Mouse (Mus musculus): ENCODE measurements around the gene Camk2b. TPM values are rescaled to one million over a fixed set of nuclear protein-coding genes. Genes with fewer than 3 reads are reported as not detected.
"Not testable (repeated sequence)": the region's sequence is repeated elsewhere in the genome, so short reads cannot be mapped to it uniquely, and the experiment has no call there.

The Camk2b gene
- polyA plus RNA-seq, 1 experiment from 2014 or later = 21.4 TPM

- H3K36me3 ChIP-seq = no peaks in the 10 kb centered on the region
- no peak overlapping the region for H3K4me2 ChIP-seq (replicated peaks)
- no peaks in the 10 kb centered on the region for H3K9me3 ChIP-seq
- no peak overlapping the region for H3K9ac ChIP-seq
- H3K4me3 ChIP-seq = no peak overlapping the region
- ATAC-seq (ENCODE audit: low FRiP score, low read depth) = no peak
- 65% methylated on average over 10 of the region's 10 CpGs for WGBS
- H3K4me1 ChIP-seq = peaks cover 9% of the 10 kb centered on the region; the same call in 1 of the 2 replicates
- H3K27me3 ChIP-seq (replicated peaks) = no peaks in the 10 kb centered on the region
- H3K27ac ChIP-seq = no peak overlapping the region
Measured at GRCm38 (mm10) chr11:5948546-5949250, 117.5 kb downstream of the Camk2b start.

- Histone ChIP-seq H3K27ac (no peak overlapping the region), H3K4me2 (replicated peaks) (no peak overlapping the region), H3K4me3 (no peak overlapping the region), H3K9ac (no peak overlapping the region), H3K27me3 (replicated peaks) (no peaks in the 10 kb centered on the region), H3K9me3 (no peaks in the 10 kb centered on the region), H3K4me1 (peaks cover 9% of the 10 kb centered on the region; the same call in 1 of the 2 replicates), H3K36me3 (no peaks in the 10 kb centered on the region)
- WGBS = 71% methylated on average over 4 of the region's 4 CpGs
- no peak for ATAC-seq (ENCODE audit: low FRiP score, low read depth)
Measured at GRCm38 (mm10) chr11:5947796-5948195, 118.4 kb downstream of the Camk2b start.

- Histone ChIP-seq H3K9me3 (no peaks in the 10 kb centered on the region), H3K9ac (no peak overlapping the region), H3K4me2 (replicated peaks) (no peak overlapping the region), H3K27ac (no peak overlapping the region), H3K4me3 (no peak overlapping the region), H3K4me1 (peaks cover 8% of the 10 kb centered on the region; the same call in 1 of the 2 replicates), H3K36me3 (no peaks in the 10 kb centered on the region), H3K27me3 (replicated peaks) (no peaks in the 10 kb centered on the region)
- 80% methylated on average over 2 of the region's 2 CpGs for WGBS
- no peak for ATAC-seq (ENCODE audit: low FRiP score, low read depth)
Measured at GRCm38 (mm10) chr11:5945096-5945495, 121.1 kb downstream of the Camk2b start.

- Histone ChIP-seq H3K4me3 (no peak overlapping the region), H3K4me1 (no peaks in the 10 kb centered on the region), H3K4me2 (replicated peaks) (no peak overlapping the region), H3K9ac (no peak overlapping the region), H3K9me3 (no peaks in the 10 kb centered on the region), H3K27me3 (replicated peaks) (no peaks in the 10 kb centered on the region), H3K36me3 (no peaks in the 10 kb centered on the region), H3K27ac (no peak overlapping the region)
- 59% methylated on average over 6 of the region's 6 CpGs for WGBS
- no peak for ATAC-seq (ENCODE audit: low FRiP score, low read depth)
Measured at GRCm38 (mm10) chr11:5942966-5943365, 123.2 kb downstream of the Camk2b start.

- 94% methylated on average over 11 of the region's 11 CpGs for WGBS
- not testable (repeated sequence) for H3K27me3 ChIP-seq (replicated peaks); H3K27ac ChIP-seq; H3K4me3 ChIP-seq; H3K9ac ChIP-seq; H3K4me1 ChIP-seq; H3K4me2 ChIP-seq (replicated peaks); ATAC-seq (ENCODE audit: low FRiP score, low read depth); H3K36me3 ChIP-seq; H3K9me3 ChIP-seq
Measured at GRCm38 (mm10) chr11:5934531-5934930, 131.6 kb downstream of the Camk2b start.

GRCm38 (mm10) chr11:5931947-5932346 lies 134.2 kb downstream of the Camk2b start:
- not testable (repeated sequence) for H3K36me3 ChIP-seq; H3K27ac ChIP-seq; H3K27me3 ChIP-seq (replicated peaks); H3K4me3 ChIP-seq; H3K9ac ChIP-seq; H3K9me3 ChIP-seq; ATAC-seq (ENCODE audit: low FRiP score, low read depth); H3K4me2 ChIP-seq (replicated peaks); H3K4me1 ChIP-seq
- WGBS = 90% methylated on average over 6 of the region's 6 CpGs

- H3K27me3 ChIP-seq (replicated peaks) = no peaks in the 10 kb centered on the region
- 71% methylated on average over 1 of the region's 1 CpGs for WGBS
- H3K36me3 ChIP-seq = no peaks in the 10 kb centered on the region
- H3K4me1 ChIP-seq = no peaks in the 10 kb centered on the region
- no peak overlapping the region for H3K4me3 ChIP-seq
- no peak for ATAC-seq (ENCODE audit: low FRiP score, low read depth)
- no peaks in the 10 kb centered on the region for H3K9me3 ChIP-seq
- no peak overlapping the region for H3K4me2 ChIP-seq (replicated peaks)
- H3K9ac ChIP-seq = no peak overlapping the region
- H3K27ac ChIP-seq = no peak overlapping the region
Measured at GRCm38 (mm10) chr11:5930578-5930977, 135.6 kb downstream of the Camk2b start.

GRCm38 (mm10) chr11:5926696-5927220 lies 139.4 kb downstream of the Camk2b start:
- no peak for ATAC-seq (ENCODE audit: low FRiP score, low read depth)
- Histone ChIP-seq H3K4me1 (no peaks in the 10 kb centered on the region), H3K4me3 (no peak overlapping the region), H3K9me3 (no peaks in the 10 kb centered on the region), H3K9ac (no peak overlapping the region), H3K4me2 (replicated peaks) (no peak overlapping the region), H3K36me3 (no peaks in the 10 kb centered on the region), H3K27me3 (replicated peaks) (no peaks in the 10 kb centered on the region), H3K27ac (no peak overlapping the region)
- WGBS = 87% methylated on average over 3 of the region's 3 CpGs

- Histone ChIP-seq H3K9me3 (no peaks in the 10 kb centered on the region), H3K4me3 (no peak overlapping the region), H3K27ac (no peak overlapping the region), H3K4me2 (replicated peaks) (no peak overlapping the region), H3K4me1 (no peaks in the 10 kb centered on the region), H3K36me3 (no peaks in the 10 kb centered on the region), H3K9ac (no peak overlapping the region), H3K27me3 (replicated peaks) (no peaks in the 10 kb centered on the region)
- WGBS = 58% methylated on average over 8 of the region's 8 CpGs
- ATAC-seq (ENCODE audit: low FRiP score, low read depth) = no peak
Measured at GRCm38 (mm10) chr11:5924699-5925098, 141.5 kb downstream of the Camk2b start.

GRCm38 (mm10) chr11:5920323-5920960 lies 145.7 kb downstream of the Camk2b start:
- ATAC-seq (ENCODE audit: low FRiP score, low read depth) = no peak
- no peak overlapping the region for H3K4me3 ChIP-seq
- H3K9ac ChIP-seq = no peak overlapping the region
- 35% methylated on average over 17 of the region's 17 CpGs for WGBS
- no peak overlapping the region for H3K27ac ChIP-seq
- H3K4me1 ChIP-seq = no peaks in the 10 kb centered on the region
- H3K4me2 ChIP-seq (replicated peaks) = no peak overlapping the region
- H3K27me3 ChIP-seq (replicated peaks) = no peaks in the 10 kb centered on the region
- no peaks in the 10 kb centered on the region for H3K36me3 ChIP-seq
- no peaks in the 10 kb centered on the region for H3K9me3 ChIP-seq

Measured in neural tube, embryonic 12.5 days (tissue).